Mouse (Mus musculus) kidney, adult 18-20 months (tissue): ENCODE data around the gene Ewsr1.

Experiments used
- DNase-seq: peaks from one replicate; pipeline ENCODE4 v3.0.0; 2021

Gene Ewsr1

GRCm38 (mm10) chr11:5057856-5058641 is 41.0 kb downstream of the Ewsr1 start, which contains the start of gene Rasl10a:
Gene Rasl10a (plus strand): TSS chr11:5058128.
- peak; percentile 57 for DNase-seq

- no peak for DNase-seq
Measured at GRCm38 (mm10) chr11:5057541-5057855, 41.6 kb downstream of the Ewsr1 start.

GRCm38 (mm10) chr11:5057064-5057463 is 42.0 kb downstream of the Ewsr1 start:
- DNase-seq, result no peak

GRCm38 (mm10) chr11:5055945-5056938 is 42.8 kb downstream of the Ewsr1 start:
- DNase-seq, result no peak

GRCm38 (mm10) chr11:5054874-5055273 is 44.2 kb downstream of the Ewsr1 start:
- no peak for DNase-seq

- no peak for DNase-seq
Measured at GRCm38 (mm10) chr11:5054151-5054550, 44.9 kb downstream of the Ewsr1 start.

- DNase-seq, result no peak
Measured at GRCm38 (mm10) chr11:5052200-5052854, 46.7 kb downstream of the Ewsr1 start.

- no peak for DNase-seq
Measured at GRCm38 (mm10) chr11:5051629-5052028, 47.4 kb downstream of the Ewsr1 start.

GRCm38 (mm10) chr11:5046321-5046926 is 52.6 kb downstream of the Ewsr1 start:
- DNase-seq, result no peak

GRCm38 (mm10) chr11:5042645-5043381 is 56.3 kb downstream of the Ewsr1 start:
- no peak for DNase-seq

- no peak for DNase-seq
Measured at GRCm38 (mm10) chr11:5041144-5041780, 57.8 kb downstream of the Ewsr1 start.

- DNase-seq, result no peak
Measured at GRCm38 (mm10) chr11:5040585-5040984, 58.5 kb downstream of the Ewsr1 start.

- peak; percentile 48 for DNase-seq
Measured at GRCm38 (mm10) chr11:5037146-5037854, 61.8 kb downstream of the Ewsr1 start.

GRCm38 (mm10) chr11:5035421-5035820 is 63.6 kb downstream of the Ewsr1 start:
- no peak for DNase-seq

- peak; percentile 56 for DNase-seq
Measured at GRCm38 (mm10) chr11:5033136-5033535, 65.9 kb downstream of the Ewsr1 start.

GRCm38 (mm10) chr11:5032706-5033105 is 66.4 kb downstream of the Ewsr1 start:
- DNase-seq, result no peak

GRCm38 (mm10) chr11:5028228-5028627 is 70.8 kb downstream of the Ewsr1 start:
- DNase-seq, result no peak

GRCm38 (mm10) chr11:5025108-5025507 is 74.0 kb downstream of the Ewsr1 start:
- DNase-seq, result no peak
